Mouse (Mus musculus): ENCODE measurements around the gene Nme8.

Nme8 gene

GRCm38 (mm10) chr13:19640203-19640851, 57.3 kb downstream of the Nme8 start:
- WGBS, result 56% methylated on average over 2 of the region's 2 CpGs

DNA sequence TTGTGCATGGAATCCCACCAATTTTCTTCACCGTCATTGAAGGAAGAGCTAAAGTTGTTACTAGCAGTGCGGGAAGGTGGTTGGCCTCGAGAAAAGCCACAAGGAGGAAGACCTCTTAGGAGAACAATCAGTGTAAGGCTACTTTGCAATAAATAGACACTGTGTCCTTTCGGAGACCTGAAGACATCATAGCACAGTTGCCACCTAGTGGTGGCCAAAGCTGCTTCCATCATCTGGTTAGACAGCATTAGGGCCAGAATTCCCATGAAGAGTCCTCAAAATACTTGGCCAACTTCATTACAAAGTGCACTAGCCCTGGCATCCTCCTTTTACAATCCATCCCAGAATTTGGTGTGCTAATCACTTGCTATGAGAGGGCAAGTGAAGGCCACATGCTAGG, 61.5 kb downstream of the Nme8 start:
- WGBS, result 57% methylated on average over 4 of the region's 4 CpGs

GRCm38 (mm10) chr13:19630768-19631709, 66.6 kb downstream of the Nme8 start:
- WGBS, result 93% methylated on average over 5 of the region's 5 CpGs

DNA sequence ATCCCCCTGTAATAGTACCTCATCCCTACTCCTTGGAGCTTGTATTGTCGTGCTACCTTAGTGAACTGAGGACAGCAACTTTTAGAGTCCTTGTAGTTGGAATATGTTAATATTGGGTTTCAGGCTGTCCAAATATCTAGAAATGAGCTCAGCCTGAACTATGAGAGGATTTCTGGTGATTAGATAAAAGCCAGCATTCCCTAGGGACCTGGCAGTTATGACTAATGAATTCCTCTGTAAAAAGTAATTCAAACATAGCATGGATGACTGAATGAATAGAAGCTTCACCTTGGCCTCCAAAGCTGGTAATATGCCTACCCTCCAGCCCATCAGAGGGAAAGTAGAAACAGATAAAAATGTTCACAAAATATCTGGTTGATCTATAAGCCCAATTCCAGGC, 71.1 kb downstream of the Nme8 start:
- WGBS, result 80% methylated on average over 1 of the region's 1 CpGs

DNA sequence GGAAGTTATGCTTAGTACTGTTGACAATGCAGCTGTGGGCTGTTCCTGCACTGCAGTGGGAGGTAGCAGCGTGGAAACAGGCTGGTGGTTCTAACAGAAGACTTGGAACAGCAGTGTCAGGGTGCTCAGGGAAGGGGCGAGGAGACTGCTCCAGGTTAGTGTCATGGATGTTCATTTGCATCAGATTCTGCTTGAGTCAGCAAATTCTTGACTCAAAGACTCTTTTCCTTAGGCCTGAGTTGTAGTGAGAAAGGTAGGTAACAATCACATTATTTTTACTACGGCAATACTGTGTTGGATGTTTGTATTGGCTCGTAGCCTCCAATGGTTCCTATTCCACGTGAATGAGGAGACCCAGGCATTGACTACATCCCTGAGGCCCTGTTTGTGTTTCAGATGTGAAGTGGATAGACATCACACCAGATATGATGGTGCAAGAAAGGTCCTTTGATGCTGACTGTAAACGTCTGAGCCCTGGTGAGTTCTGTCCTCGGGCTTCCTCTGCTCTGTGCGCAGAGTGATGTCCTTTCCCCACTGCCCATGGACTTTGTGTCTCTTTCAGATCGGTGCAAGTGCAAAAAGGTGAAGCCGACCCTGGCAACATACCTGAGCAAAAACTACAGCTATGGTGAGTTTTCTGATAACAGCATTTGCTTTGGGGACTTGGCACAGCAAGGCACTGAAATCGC, 72.8 kb downstream of the Nme8 start:
- 90% methylated on average over 11 of the region's 11 CpGs for WGBS

DNA sequence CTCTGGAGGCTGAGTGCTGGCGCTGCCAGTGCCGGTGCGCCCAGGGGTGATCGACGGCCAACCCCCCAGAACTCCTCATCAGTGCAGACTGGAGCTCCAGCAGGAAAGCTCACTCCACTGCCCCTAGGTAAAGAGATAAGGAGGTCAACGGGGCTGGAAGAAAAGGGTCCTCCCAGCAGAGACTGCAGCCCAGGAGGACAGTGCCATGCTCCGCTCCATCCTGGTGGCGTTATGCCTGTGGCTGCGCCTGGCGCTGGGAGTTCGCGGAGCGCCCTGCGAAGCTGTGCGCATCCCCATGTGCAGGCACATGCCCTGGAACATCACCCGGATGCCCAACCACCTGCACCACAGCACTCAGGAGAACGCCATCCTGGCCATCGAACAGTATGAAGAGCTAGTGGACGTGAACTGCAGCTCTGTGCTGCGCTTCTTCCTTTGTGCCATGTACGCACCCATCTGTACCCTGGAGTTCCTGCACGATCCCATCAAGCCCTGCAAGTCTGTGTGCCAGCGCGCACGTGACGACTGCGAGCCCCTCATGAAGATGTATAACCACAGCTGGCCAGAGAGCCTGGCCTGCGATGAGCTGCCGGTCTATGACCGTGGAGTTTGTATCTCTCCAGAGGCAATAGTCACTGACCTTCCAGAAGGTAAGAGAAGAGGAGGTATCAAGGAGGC, 74.2 kb downstream of the Nme8 start:
- WGBS, result 17% methylated on average over 30 of the region's 30 CpGs

DNA sequence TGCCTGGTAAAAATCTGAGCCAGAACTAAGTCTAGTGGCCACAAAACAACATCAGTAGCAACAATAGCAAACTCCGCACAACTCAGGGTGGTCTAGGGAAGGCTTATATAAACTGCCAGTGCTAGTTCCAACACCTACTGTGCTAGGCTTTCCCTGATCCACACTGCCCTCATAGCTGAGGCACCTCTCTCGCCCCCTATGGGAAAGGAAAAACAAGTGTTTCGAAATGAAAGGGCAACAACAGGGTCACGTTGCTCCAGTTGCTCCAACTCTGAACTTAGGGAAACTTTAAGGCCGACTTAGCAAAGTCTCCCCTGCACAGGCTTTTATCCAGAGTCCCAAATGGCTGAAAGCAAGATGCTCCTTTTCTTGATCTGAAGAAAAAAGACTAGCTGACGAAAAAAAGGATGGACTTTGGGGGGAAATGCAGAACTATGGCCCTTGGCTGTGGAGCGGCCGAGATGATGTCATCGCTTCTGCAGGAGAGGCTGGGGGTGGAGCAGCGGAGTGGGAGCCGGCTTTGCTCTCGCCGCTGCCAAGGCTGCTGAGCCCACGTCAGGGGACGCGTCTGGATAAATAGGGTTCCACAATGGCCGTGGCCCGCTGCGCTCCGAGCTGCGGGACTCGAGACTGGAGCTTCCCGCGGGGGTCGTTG, 74.9 kb downstream of the Nme8 start, which contains the start of gene Sfrp4:
Sfrp4 (plus strand) TSS at position 532 of the 655 bp plus-strand sequence.
- 4% methylated on average over 25 of the region's 25 CpGs for WGBS

- WGBS, result under 1% methylated on average over 46 of the region's 46 CpGs
Observed at GRCm38 (mm10) chr13:19619216-19619927, 78.2 kb downstream of the Nme8 start, which contains the start of gene Epdr1. TSS of gene Epdr1 (minus strand) at chr13:19619927.

DNA sequence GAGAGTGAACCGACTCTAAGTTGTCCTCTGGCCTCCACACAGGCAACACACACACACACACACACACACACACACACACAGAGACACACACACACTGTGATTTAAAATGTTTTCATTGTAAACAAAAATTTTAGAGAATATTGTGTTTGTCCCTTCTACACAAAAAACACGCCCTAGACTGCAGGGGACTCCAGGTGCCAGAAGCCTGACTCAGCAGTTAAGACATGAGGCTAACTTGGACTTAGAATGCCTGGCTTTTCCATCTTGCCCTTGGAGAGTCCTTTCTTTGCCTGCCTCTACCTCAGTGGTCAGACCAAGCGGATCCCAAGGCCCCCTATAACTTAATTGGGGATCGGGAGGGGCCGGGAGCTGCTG, 78.8 kb downstream of the Nme8 start:
- WGBS, result 6% methylated on average over 5 of the region's 5 CpGs

GRCm38 (mm10) chr13:19618081-19618480, 79.5 kb downstream of the Nme8 start:
- 82% methylated on average over 4 of the region's 4 CpGs for WGBS

- WGBS, result 88% methylated on average over 1 of the region's 1 CpGs
Observed at GRCm38 (mm10) chr13:19614311-19614710, 83.3 kb downstream of the Nme8 start.

DNA sequence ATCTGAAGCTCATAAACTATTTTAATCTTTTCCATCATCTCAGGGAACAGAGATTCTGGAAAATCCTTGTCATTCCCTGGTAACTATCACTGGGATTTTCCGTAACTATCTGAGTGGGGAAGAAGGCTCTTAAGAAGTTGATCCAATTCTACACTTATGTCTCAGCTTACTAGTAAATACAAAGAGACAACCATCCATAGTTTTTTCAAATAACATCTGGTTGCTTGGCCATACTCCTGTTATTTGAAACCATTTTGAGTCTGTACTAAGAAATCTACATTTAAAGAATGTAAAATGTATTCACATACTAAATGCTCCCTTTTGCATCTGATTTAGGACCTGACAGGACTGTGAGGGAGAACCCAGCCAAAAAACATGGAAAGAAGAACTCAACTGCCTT, 84.2 kb downstream of the Nme8 start:
- 84% methylated on average over 1 of the region's 1 CpGs for WGBS

DNA sequence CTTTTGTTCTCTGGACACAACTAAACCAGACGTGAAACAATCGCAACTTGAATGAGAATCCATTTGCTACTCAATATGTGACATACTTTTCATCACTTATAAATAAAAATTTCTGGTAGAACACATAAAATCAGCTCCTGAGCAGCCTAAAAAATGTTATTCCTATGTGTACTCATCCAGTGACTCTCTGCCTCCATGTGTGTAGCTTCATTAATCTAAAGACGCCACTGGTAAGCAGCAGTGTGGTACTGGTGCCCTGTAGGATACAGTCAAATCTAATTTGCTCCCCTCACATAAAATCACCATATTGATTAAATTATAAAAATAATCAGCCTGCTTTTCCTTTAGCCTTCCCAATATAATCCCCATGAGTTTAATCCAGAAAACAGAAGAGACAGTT, 84.6 kb downstream of the Nme8 start:
- 76% methylated on average over 3 of the region's 3 CpGs for WGBS

DNA sequence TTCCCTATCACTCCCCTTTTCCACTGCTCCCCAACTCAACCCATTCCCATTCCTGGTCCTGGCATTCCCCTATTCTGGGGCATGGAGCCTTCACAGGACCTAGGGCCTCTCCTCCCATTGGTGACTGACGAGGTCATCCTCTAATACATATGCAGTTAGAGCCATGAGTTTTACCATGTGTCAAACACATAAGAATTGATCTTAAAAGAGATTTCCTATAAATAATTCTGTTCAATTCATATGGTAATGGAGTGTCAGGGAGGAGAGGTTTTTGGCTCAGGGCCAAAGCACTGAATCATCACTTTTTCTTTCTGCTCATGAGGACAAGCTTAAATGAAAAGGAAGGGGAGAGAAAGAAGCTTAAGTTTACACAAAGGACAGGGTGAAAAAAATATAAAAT, 85.2 kb downstream of the Nme8 start:
- WGBS, result 70% methylated on average over 1 of the region's 1 CpGs

DNA sequence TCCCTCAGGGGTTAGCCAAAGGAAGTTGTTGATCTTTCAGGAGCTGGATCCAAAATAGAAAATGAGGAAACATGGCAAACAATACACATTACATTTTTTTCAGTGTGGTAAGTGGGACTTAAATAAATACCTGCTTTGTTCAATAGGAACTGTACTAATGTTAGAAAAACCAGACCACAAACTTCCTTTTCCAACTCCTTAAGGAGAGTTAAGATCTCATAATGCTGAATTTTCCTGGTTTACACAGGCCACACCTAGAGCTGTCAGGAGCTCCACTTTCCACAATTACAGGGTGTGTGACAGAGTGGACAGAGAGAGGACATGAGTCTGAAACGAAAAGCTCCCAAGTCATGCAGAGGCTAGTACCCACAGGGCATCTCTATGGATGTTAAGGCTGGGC, 93.9 kb downstream of the Nme8 start:
- 88% methylated on average over 1 of the region's 1 CpGs for WGBS

- 68% methylated on average over 1 of the region's 1 CpGs for WGBS
Observed at GRCm38 (mm10) chr13:19602531-19602930, 95.1 kb downstream of the Nme8 start.

DNA sequence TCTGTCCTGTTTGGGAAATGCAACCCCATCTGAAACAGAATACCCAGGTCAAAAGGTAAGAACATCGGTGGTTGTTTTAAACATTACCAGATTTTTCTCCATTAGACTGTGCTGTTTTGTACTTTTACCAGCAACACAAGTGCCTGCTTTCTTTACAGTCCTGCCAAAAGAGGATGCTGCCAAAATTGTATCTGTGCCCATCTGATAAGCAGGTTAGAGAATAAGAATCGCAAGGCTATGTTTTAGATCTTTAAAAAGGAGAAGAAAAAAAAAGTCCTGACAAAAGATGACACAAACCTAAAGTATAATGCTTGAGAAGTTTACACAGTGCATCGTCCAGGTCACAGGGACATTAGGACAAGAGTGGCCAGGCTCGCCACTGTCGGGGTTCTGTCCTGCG, 98.4 kb downstream of the Nme8 start:
- 71% methylated on average over 6 of the region's 6 CpGs for WGBS

DNA sequence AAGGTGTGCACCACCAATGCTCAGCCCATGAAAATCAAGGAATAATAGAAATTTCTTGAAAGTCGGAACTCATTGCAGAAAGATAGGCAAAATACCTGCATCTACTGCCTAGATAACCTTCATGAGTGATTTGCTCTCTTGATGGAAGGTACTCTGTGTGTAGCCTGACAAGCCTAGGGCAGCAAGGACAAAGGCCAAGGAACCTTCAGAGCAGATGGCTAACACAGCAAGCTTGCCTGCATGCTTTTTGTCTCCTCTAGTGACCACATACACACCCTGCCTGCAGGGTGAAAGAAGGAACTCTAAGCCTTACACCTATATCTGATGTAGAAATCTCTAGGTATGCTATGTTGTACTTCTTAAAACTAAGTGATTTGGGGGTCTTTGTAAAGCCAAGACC, 102.5 kb downstream of the Nme8 start:
- 89% methylated on average over 1 of the region's 1 CpGs for WGBS
